Comparison of ENCODE assay signal across 16 mouse cellular contexts in genomic region chr16:51332262-51332661, GRCm38 (mm10).
"Had no signal": no experiment of that assay in that cellular context is flagged by ENCODE, and none has a peak within 500 bp of the region (broad histone marks: within the 10 kb centered on the region; RNA-seq: fewer than 3 reads in every experiment).

No protein-coding gene starts in this region.

- H3K9ac ChIP-seq: neural tube, embryonic 13.5 days; neural tube, embryonic 15.5 days; stomach, embryonic 15.5 days had no signal

- DNase-seq: retina, postnatal 1 day; right cerebral cortex, adult 18-20 months; right cerebral cortex, postnatal 14 days; right cerebral cortex, postnatal 25 days; right cerebral cortex, postnatal 4 days; spleen, adult 18-20 months; thymus, adult 18-20 months; thymus, adult 2 months; thymus, postnatal 14 days; thymus, postnatal 25 days; thymus, postnatal 36 days; thymus, postnatal 4 days had no signal

- H3K27me3 ChIP-seq: neural tube, embryonic 13.5 days; neural tube, embryonic 15.5 days; stomach, embryonic 15.5 days had no signal

- H3K4me1 ChIP-seq: neural tube, embryonic 13.5 days; neural tube, embryonic 15.5 days; stomach, embryonic 15.5 days had no signal

- H3K27ac ChIP-seq: neural tube, embryonic 13.5 days; neural tube, embryonic 15.5 days; stomach, embryonic 15.5 days; stomach, postnatal 0 days had no signal

- H3K4me2 ChIP-seq: neural tube, embryonic 13.5 days; neural tube, embryonic 15.5 days; stomach, embryonic 15.5 days had no signal

- H3K9me3 ChIP-seq: neural tube, embryonic 13.5 days; neural tube, embryonic 15.5 days; stomach, embryonic 15.5 days had no signal

- H3K4me3 ChIP-seq: neural tube, embryonic 13.5 days; neural tube, embryonic 15.5 days; stomach, embryonic 15.5 days had no signal

- H3K36me3 ChIP-seq: neural tube, embryonic 13.5 days; neural tube, embryonic 15.5 days; stomach, embryonic 15.5 days had no signal
